Mouse (Mus musculus) neutrophil, adult 59 days (primary cell): ENCODE results near the gene Lyst. TPM values are rescaled to one million over a fixed set of nuclear protein-coding genes. Genes with fewer than 3 reads are reported as not detected.

Experiments used
- total RNA-seq, 2 experiments: library from RNA; stranded (reverse); gene quantifications; 1 replicate in 1 of 2; 2 replicates in 1 of 2; pipeline ENCODE4 v1.2.4; 2023

Gene Lyst
- 100 to 1,000 TPM; 525 to 592 TPM for total RNA-seq

DNA sequence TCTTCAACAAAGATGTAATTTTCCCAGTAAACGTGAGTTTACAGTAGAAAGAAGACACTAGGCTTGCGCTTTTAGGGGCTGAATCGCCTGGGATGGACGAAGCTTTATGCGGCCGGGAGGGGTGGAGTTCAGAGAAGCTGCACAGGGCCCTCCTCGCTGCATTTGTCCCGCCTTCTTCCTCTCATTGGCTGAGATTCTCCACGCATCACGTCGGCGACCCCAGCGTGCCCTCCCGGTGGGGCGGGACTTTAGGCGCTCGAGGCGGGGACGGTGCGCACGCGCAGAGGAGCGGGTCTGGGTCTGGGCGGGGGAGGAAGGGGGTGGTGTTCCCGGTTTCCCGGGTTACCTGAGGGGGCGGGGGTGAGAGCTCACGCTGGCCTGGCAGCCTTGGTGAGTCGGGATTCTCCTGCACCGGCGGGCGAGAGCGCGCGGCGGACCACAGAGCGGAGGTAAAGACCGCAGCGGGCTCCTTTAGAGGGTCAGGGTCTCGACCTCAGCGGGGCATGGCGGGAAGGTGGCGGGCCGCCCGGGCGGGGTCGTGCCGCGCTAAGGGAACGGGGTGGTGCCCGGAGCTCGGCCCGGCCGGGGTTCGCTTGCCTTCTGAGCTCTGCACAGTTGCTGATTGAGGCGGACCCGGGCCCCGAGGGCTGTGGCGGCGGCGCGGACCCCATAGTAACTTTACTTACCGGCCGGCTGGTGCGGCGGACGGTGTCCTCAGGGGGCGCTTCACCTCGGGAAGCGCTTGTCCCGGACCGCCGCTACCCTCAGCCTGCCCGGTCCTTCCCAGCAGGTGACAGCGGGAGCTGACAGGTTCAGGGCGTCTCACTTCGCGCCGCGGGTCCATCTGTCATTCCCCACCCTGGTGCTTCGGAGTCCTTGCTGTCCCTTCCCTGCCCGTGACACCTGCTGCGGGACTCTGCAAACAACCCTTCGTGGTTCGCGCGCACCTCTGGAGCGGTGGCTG, at the start of gene Lyst:
TSS of gene Lyst (plus strand) at position 350 of the 964 bp plus-strand sequence.

DNA sequence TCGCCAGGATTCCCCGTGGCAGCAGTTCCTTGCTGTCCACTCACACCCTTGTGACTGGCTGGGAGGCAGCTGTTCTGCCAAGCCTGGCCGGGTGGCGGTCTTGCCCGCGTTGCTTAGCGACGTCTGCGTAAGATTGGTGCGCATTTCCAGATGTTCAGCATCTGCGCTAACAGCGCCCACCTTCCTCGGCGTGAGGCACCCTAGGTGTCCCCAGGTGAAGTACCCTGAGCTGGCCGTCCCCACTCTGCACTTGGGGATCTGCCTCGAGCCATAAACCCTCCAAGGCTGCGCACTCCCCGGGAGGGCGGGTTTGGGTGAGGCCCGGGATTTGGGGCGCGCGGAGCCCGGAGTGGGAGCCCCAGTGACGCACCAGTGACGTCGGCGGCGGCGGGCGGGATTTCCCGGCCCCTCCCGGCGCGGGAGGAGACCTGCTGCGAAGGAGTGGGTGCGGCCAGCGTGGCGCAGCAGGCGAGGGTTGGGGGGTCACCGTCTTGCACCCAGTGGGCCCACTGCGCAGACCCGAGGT, 193.8 kb downstream of the Lyst start, which contains the start of gene Gng4:
TSS of gene Gng4 (plus strand) at position 166 of the 526 bp plus-strand sequence.

Other genes starting within 250 kb of the Lyst start
- gene Gpr137b, start 196.4 kb upstream of the Lyst start, total RNA-seq: 10 to 100 TPM; 33.7 to 47.1 TPM
- gene Nid1, start 152.8 kb upstream of the Lyst start, total RNA-seq: under 1 TPM; 0.29 to 0.38 TPM
- 1 to 10 TPM in 1 of 2 experiments, not detected in 1; 1.9 TPM for gene Gng4, start 193.7 kb downstream of the Lyst start, total RNA-seq